Mouse (Mus musculus) G1E (cell line): ENCODE results near the gene Gm11549.

Source experiments
- CTCF ChIP-seq: IDR thresholded peaks from 2 replicates; pipeline ENCODE4 v1.5.1; 2012; ENCODE audit warnings: low read depth, low read length, inconsistent platforms, mixed read lengths
- GATA2 ChIP-seq: IDR thresholded peaks from 2 replicates; pipeline ENCODE4 v1.6.1; 2012; ENCODE audit warnings: low read depth, low read length, inconsistent platforms, borderline replicate concordance
- POLR2AphosphoS5 ChIP-seq: IDR thresholded peaks from 2 replicates; pipeline ENCODE4 v1.6.1; 2012; ENCODE audit warnings: low read depth, low read length, inconsistent platforms; ENCODE audit not compliant: insufficient replicate concordance

DNA sequence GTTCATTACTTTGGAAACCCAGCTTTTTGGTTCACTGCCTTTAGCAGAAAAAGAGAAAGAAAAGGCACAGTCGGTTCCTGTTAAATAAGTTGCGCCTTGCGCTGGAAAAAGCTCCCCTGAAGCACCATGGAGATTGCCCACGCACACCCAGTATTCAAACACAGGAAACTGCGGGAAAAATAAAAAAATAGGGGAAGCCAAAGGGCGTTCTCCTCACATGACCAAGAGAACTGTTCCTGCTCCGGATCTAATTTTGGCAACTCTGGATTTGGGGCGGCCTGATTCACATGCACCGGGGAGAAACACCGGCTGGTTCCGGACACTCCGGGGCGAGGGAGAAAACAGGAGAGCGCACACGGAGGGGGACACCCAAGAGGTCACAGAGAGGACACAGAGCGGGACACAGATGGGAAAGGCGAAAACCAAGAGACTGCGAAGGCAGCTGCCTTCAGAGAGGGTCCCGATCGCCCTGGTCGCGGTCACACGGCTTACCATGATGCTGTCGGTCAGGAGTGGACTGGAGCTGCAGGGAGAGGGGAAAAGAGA is 46.6 kb downstream of the Gm11549 start:
- TF ChIP-seq CTCF, result no peak
- no peak for TF ChIP-seq GATA2
- no peak for TF ChIP-seq POLR2AphosphoS5
